Mouse (Mus musculus) CD4-positive, CD25-positive, alpha-beta regulatory T cell, adult 2 months (primary cell): ENCODE results near the gene Sptb.
A peak's percentile ranks its signal among the peaks of the same experiment; 100 is the strongest.

Source experiments
- DNase-seq: peaks from one replicate; pipeline ENCODE4 v3.0.0-alpha.2; 2012; ENCODE audit warnings: low read depth, low spot score

The Sptb gene

GRCm38 (mm10) chr12:76545786-76546370 lies 164.5 kb downstream of the Sptb start:
- DNase-seq: no peak

DNA sequence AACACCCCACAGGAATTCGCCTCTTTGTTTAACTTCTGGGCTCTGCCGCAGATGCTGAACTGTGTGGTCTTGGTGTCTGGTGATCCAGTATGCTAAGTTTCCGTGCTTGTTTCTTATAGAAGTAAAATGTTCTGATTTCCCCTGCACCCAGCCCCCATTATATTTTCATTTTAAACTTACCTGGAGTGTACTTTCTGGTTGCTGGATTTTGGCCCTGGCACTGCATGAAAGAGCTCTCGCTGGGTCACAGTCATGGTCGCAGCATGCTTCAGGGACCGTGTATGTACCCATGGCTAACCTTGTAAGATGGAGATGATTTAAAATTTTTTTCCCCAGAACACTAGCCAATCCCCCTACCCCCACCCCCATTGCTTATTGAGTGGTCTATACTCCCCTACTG lies 168.5 kb downstream of the Sptb start:
- no peak for DNase-seq

- no peak for DNase-seq
Measured at GRCm38 (mm10) chr12:76541475-76541874, 168.9 kb downstream of the Sptb start.

DNA sequence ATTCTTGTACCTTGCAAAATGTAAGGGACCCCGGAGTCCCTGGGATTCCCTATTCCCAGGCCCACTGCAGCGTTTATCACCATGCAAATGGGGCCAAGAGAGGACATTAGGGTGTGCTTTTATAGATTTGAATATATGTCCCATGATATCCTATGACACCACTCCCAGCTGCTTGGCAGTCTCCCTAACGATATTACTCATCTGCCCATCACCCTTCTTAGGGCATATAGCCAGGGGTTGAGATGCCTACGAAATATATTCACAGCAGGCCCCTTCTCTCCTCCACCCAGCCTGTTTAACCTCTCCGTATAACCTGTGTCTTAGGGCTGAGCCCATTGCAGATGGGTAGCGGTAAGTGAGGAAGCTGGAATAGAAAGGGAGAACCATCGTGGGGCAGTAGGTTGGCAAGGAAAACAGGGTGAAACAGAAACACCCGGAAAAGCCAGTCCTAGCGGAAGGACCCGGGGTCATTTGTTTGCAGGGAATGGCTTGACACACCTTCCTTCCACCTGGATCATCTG lies 169.6 kb downstream of the Sptb start:
- DNase-seq: no peak

DNA sequence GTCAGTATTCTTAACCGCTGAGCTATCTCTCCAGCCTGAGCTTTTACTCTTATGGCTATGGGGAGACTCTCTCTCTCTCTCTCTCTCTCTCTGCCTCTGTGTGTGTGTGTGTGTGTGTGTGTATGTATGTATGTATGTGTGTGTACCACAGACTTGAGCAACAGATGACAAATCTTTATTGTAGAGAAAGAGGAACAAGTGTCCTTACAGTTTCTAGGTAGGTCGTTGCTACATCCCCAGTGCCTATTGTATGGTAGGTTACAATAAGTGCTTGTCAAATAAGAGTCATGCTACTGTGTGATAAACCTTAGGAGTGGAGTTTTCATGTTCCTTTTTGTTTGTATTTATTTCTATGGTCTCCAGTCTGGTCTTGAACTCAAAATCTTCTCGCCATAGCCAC lies 170.2 kb downstream of the Sptb start:
- no peak for DNase-seq

DNA sequence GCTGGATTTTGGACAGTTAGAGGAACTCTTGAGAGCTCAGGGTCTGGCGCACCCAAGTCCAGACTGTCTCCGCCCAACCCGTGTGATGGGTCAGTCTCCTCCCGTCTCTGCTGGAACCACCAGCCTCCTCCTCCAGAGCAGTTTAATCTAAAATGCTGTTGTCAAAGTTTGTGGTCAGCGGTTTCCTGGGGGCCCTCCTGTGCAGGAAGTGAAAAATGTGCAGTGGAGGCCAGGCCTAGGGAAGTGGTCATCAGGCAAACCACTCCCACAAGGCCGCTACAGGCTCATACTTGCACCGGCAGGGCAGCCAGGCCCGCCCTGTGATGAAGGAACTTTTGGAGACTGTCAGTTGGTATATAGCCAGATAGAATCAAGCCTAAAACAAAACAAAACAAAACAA lies 172.9 kb downstream of the Sptb start:
- DNase-seq: peak; percentile 48

GRCm38 (mm10) chr12:76536591-76537153 lies 173.7 kb downstream of the Sptb start:
- DNase-seq: no peak

- DNase-seq: no peak
Measured at GRCm38 (mm10) chr12:76535471-76535900, 174.9 kb downstream of the Sptb start.

DNA sequence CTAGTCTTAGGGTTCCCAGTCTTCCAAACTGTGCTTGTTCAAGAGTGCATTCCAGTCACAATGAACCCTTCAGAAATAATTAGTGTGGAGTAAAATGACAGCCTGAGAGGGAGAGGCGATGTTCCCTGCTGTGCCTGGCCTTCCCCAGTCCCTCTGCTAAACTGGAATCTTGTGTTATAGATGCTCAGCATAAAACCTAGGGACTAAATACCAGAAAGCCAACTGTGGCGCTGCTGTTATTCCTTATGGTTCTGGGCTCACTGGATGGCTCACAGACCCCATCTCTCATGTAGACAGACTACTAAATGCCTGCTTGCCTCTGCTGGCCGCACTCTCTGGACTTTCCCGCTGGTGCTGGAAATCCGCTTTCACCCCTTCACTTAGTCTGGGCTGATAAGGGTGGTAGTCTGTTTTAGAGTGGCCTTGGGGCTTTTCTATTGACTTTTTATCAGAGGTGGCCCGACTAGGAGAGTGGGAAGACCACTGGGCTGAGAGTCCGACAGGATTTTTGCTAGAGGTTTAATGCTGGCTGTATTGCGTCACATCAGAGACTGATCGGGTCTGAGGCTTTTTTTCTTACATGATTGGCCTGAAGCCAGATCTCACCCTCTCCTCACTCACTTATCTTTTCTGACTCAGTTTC lies 175.6 kb downstream of the Sptb start:
- no peak for DNase-seq

GRCm38 (mm10) chr12:76534233-76534632 lies 176.1 kb downstream of the Sptb start:
- no peak for DNase-seq

DNA sequence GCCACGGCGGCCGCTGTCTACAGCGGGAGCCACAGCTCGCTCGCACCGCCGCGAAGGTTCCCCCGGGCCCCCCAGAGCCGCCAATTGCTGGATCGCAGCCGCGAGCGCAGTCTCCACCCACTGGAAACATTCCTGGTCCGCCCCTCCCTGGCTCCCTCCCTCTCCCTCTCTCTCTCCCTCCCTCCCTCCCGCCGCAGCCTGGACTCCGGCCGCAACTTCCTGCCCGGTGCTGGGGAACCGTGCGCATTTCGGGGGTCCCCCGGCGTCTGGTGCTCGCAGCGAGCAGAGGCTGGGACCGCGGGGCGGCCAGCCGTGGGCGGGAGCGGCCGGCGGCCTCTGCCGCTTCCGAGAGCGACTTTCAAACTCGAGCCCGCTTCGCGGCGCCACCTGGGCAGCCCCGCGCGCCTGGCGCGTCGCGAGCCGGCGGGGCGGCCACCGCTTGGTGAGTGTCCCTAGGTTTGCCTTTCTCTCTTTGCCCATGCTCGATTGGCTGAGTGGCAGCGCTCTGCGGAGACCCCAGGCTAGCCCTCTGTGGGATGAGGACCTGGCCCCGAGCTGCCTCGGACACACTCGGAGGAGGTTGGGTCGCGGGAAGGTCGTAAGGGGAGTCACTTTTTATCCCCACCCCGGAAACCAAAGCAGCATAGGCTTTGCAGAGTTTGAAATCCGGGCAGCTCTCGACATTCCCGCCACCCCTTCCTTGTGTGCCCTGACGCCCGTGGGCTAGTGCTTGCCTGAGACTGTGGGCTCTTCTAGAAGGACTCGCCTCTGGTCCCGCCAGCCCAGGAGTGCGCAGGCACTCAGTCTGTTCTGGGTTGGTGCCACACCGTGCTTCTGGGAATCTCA lies 176.7 kb downstream of the Sptb start:
- peak; percentile 48 for DNase-seq

- DNase-seq: peak; percentile 36
Measured at GRCm38 (mm10) chr12:76532926-76533376, 177.4 kb downstream of the Sptb start.

GRCm38 (mm10) chr12:76531986-76532925 lies 178.1 kb downstream of the Sptb start:
- no peak for DNase-seq

GRCm38 (mm10) chr12:76530580-76531139 lies 179.7 kb downstream of the Sptb start, which contains the start of gene Plekhg3:
Gene Plekhg3, plus strand, starts transcription at chr12:76530891.
- no peak for DNase-seq
